Mouse (Mus musculus) heart, adult 9 months (tissue): ENCODE measurements around the gene Acss2.

Experiments
- DNase-seq, 2 experiments: peaks; one replicate each; pipeline ENCODE4 v3.0.0; 2022; ENCODE audit warnings: low spot score in 2 of 2

Gene Acss2

DNA sequence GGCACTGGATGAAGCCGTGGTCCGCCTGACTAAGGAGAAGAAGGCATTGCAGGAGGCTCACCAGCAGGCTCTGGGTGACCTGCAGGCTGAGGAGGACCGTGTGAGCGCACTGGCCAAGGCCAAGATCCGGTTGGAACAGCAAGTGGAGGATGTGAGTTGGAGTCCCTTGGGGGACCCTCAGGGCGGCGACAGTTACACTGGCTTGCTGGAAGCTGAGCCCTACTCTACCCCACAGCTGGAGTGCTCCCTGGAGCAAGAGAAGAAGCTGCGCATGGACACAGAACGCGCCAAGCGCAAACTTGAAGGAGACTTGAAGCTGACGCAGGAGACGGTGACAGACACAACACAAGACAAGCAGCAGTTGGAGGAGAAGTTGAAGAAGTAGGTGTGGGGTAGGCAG is 110.8 kb downstream of the Acss2 start:
- DNase-seq = no peak

DNA sequence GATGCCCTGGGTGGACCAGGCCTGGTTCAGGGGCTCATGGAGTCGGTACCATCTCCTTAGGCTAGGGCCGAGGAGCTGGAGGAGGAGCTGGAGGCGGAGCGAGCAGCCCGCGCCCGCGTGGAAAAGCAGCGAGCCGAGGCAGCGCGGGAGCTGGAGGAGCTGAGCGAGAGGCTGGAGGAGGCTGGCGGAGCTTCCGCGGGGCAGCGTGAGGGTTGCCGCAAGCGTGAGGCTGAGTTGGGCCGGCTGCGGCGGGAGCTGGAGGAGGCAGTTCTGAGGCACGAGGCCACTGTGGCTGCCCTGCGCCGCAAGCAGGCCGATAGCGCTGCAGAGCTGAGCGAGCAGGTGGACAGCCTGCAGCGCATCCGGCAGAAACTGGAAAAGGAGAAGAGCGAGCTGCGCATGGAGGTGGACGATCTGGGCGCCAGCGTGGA is 111.5 kb downstream of the Acss2 start:
- no peak for DNase-seq

DNA sequence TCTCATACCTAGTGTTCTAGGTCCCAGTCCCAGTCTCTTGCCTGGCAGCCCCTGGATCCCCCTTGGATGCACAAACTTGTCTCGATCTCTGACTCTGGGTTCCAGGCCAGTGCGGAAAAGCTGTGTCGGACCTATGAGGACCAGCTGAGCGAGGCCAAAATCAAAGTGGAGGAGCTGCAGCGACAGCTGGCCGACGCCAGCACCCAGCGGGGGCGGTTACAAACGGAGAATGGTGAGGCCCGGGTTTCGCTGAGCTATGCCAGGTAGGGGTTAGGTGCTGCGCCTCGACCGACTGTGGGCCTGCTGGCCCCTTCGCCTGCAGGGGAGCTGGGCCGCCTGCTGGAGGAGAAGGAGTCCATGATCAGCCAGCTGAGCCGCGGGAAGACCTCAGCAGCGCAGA is 112.4 kb downstream of the Acss2 start:
- no peak for DNase-seq

DNA sequence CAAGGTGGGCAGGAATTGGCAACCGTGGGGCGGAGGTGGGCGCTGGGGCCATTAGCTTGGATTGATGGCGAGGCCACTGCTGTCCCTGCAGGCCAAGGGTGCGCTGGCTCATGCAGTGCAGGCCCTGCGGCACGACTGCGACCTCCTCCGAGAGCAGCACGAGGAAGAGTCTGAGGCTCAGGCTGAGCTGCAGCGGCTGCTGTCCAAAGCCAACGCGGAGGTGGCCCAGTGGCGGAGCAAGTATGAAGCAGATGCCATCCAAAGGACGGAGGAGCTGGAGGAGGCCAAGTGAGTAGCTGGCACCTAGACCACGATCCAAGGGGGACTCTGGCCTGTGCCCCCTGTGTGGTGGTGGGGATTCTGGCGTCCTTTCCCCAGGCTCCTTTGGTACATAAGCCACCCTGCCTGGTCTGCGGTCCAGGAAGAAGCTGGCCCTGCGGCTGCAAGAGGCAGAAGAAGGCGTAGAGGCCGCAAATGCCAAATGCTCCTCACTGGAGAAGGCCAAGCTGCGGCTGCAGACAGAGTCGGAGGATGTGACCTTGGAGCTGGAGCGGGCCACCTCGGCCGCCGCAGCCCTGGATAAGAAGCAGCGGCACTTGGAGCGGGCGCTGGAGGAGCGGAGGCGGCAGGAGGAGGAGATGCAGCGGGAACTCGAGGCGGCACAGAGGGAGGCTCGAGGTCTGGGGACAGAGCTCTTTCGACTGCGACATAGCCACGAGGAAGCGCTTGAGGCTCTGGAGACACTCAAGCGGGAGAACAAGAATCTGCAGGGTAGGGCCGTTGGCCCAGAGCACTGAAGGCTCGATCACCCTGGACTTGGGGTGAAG is 113.1 kb downstream of the Acss2 start:
- DNase-seq = no peak

DNA sequence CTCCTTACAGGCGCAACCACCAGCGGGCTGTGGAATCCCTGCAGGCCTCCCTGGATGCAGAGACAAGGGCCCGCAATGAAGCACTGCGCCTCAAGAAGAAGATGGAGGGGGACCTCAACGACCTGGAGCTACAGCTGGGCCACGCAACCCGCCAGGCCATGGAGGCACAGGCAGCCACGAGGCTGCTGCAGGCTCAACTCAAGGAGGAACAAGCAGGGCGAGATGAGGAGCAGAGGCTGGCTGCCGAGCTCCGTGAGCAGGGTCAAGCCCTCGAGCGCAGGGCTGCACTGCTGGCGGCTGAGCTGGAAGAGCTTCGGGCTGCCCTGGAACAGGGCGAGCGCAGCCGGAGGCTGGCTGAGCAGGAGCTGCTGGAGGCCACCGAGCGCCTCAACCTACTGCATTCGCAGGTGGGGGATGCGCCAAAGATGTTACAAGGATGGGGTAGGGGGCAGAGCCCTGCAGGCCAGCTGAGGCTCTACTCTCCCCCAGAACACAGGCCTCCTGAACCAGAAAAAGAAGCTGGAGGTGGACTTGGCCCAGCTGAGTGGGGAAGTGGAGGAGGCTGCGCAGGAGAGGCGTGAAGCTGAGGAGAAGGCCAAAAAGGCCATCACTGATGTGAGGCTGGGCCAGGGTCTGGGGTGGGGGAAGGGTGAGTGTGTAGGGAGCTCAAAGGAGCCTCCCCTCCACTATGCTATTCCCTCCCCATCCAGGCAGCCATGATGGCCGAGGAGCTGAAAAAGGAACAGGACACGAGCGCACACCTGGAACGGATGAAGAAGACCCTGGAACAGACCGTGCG is 114.6 kb downstream of the Acss2 start:
- DNase-seq = no peak

DNA sequence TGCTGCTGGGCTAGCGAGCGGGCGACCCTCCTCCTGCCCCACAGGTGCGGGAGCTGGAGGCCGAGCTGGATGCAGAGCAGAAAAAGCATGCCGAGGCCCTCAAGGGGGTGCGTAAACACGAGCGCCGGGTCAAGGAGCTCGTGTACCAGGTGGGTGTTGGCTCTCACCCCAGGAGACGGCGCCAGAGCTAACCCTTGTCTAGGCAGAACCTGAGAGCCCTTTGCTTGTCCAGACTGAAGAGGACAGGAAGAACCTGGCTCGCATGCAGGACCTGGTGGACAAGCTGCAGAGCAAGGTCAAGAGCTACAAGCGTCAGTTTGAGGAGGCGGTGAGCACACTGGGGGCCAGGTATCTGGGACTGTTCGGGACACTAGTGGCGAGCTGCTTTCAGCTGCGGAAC is 115.4 kb downstream of the Acss2 start:
- DNase-seq = no peak

DNA sequence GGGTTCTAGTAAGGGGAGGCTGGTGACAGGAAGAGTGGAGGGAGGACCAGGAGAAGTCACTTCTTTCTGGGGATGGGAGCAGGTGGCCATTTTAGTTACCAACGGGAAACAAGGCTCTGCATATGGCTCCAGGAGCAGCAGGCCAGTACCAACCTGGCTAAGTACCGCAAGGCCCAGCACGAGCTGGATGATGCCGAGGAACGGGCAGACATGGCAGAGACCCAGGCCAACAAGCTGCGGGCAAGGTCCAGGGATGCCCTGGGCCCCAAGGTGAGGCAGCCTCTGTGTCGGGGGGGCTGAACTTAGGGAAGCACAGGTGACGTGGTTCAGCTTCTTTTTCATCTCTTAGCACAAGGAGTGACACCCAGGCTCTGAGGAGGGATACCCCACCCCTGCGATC is 116.0 kb downstream of the Acss2 start:
- no peak for DNase-seq

DNA sequence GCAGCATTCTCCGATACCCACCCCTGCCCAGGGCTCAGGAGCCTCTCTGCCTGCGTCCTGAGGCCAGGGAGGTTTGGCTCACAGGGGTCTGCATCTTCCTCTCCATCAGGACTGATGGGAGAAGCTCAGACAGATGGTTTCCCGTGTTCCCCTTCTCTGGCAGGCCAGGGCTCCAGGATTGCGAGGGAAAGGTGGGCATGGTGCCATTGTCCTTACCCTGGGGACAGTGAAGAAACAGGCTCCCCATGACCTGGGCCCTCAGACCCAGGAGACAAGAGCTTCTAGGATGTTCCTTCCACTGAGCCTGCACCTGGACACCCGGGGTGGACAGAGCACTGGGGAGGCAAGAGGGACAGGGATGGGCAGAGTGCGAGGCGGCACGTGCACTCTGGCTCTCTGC is 116.8 kb downstream of the Acss2 start:
- DNase-seq = no peak
